Mouse (Mus musculus) forebrain, embryonic 11.5 days (tissue): Measurements from ENCODE around the gene Msl3l2. TPM values are rescaled to one million over a fixed set of nuclear protein-coding genes. Genes with fewer than 3 reads are reported as not detected.

Experiments used
- ATAC-seq: fragments of 200-750 bp; cut with Nextera tagmentation; replicated peaks from 2 replicates; pipeline ENCODE4 v1.8.0; 2017; ENCODE audit warnings: moderate TSS enrichment; ENCODE audit not compliant: low FRiP score
- DNase-seq: peaks from one replicate; pipeline ENCODE4 v3.0.0-alpha.2; 2017; ENCODE audit warnings: low spot score
- H3K27ac ChIP-seq: fragments of 300-500 bp; sonication (generic); 2 replicates; pipeline ENCODE4 v1.5.1; 2014; ENCODE audit warnings: low read depth, low read length
- H3K27me3 ChIP-seq: fragments of 300-500 bp; sonication (generic); 2 replicates; pipeline ENCODE4 v1.6.1; 2014; ENCODE audit warnings: mild to moderate bottlenecking, low read length, mixed read lengths; ENCODE audit not compliant: control insufficient read depth, insufficient read depth
- H3K36me3 ChIP-seq: fragments of 300-500 bp; sonication (generic); 2 replicates; pipeline ENCODE4 v1.6.1; 2014; ENCODE audit warnings: mild to moderate bottlenecking, low read length, moderate library complexity, mixed read lengths; ENCODE audit not compliant: control insufficient read depth, insufficient read depth
- H3K4me1 ChIP-seq: fragments of 300-500 bp; sonication (generic); replicated peaks from 2 replicates; pipeline ENCODE4 v1.6.1; 2014; ENCODE audit warnings: low read length, mixed read lengths; ENCODE audit not compliant: control insufficient read depth, insufficient read depth
- H3K4me2 ChIP-seq: fragments of 300-500 bp; sonication (generic); 2 replicates; pipeline ENCODE4 v1.6.1; 2014; ENCODE audit warnings: low read depth, mild to moderate bottlenecking, low read length, moderate library complexity, mixed read lengths; ENCODE audit not compliant: severe bottlenecking
- H3K4me3 ChIP-seq: fragments of 300-500 bp; sonication (generic); 2 replicates; pipeline ENCODE4 v1.5.1; 2014; ENCODE audit warnings: low read depth, low read length
- H3K9ac ChIP-seq: fragments of 300-500 bp; sonication (generic); 2 replicates; pipeline ENCODE4 v1.6.1; 2014; ENCODE audit warnings: low read length
- H3K9me3 ChIP-seq: fragments of 300-500 bp; sonication (generic); 2 replicates; pipeline ENCODE4 v1.6.1; 2016; ENCODE audit warnings: low read length, mixed read lengths; ENCODE audit not compliant: control insufficient read depth
- WGBS: fragments of 180-500 bp; shearing (Covaris S2); extraction: QIAGEN DNeasy Blood & Tissue Kit; methylation state at CpG from one replicate; pipeline ENCODE4 v1.1.7; 2014; 5-methylcytosine and 5-hydroxymethylcytosine counted together
- polyA plus RNA-seq: library from polyadenylated mRNA; unstranded; fragments of >200 nt; fragmentation: Nextera tagmentation; extraction: Ambion mirVana; gene quantifications from 2 replicates; pipeline ENCODE4 v1.2.1, GENCODE M21; 2014

Gene Msl3l2
- polyA plus RNA-seq, 1 experiment from 2014 or later: 8.6 TPM

DNA sequence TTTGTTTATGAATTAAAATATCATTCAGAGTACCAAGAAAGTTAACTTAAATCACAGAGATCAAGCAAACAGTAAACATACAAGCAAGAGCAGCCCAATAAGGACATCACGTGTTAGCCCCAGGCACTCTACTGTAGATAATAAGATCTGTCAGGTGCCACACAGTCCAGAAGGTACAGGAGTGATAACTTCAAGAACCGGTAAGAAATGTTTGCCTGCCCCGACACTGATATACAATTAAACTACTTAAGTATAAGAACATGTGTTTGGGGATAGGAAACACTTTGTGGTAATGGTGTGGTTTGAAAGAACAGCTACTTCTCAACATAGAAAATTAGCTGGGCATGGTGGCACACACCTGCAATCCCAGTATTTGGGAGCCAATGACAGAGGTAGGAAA is 50.2 kb downstream of the Msl3l2 start:
- DNase-seq (no peak), ATAC-seq (no peak)
- no peaks in the 10 kb centered on the region for H3K4me1 ChIP-seq
- WGBS: 97% methylated on average over 3 of the region's 3 CpGs
- no peaks in the 10 kb centered on the region for H3K9me3 ChIP-seq
- H3K9ac ChIP-seq: no peak overlapping the region
- H3K27me3 ChIP-seq: no peaks in the 10 kb centered on the region
- H3K4me2 ChIP-seq: no peak overlapping the region
- no peak overlapping the region for H3K4me3 ChIP-seq
- H3K36me3 ChIP-seq: no peaks in the 10 kb centered on the region
- H3K27ac ChIP-seq: no peak overlapping the region

DNA sequence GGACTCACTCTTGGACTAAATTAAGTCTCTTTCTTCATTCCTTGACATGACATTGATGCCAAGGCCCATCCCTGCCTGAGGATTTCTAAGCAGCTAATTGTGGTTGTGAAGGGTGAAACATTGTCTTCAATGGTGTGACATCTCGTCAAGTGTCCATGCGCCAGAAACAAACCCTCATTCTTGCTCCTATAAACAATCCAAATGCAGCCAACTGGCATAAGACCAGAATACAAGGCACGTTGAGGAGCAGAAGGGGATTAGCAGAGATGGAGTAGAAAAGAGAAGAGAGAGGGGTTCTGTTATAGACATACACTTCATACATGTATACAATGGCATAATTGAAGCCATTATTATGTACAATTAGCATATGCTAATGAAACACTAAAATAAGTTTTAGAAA is 51.5 kb downstream of the Msl3l2 start:
- no peaks in the 10 kb centered on the region for H3K9me3 ChIP-seq
- ATAC-seq (peak; percentile 27; the same call in 1 of the 2 replicates), DNase-seq (no peak)
- H3K4me2 ChIP-seq: no peak overlapping the region
- no peaks in the 10 kb centered on the region for H3K36me3 ChIP-seq
- no peaks in the 10 kb centered on the region for H3K27me3 ChIP-seq
- H3K9ac ChIP-seq: no peak overlapping the region
- H3K4me1 ChIP-seq: no peaks in the 10 kb centered on the region
- H3K4me3 ChIP-seq: no peak overlapping the region
- H3K27ac ChIP-seq: no peak overlapping the region
- WGBS: 39% methylated on average over 3 of the region's 3 CpGs

DNA sequence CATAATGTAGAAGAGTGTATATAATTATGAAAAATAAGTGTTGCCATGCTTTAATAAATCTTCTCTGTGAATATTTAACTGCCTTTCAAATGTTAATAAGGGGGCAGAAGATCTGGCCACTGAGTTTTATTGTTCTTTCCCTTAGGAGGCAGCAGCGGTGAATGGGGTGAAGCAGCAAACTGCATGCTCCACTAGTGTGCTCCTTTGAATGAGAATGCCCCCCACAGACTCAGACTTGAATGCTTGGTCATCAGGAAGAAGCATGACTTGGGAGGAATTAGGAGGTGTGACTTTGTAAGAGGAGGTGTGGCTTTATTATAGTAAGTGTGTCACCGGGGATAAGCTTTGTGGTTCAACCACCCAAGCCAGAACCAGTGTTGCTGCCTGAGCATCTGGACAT is 52.0 kb downstream of the Msl3l2 start:
- Histone ChIP-seq H3K36me3 (no peaks in the 10 kb centered on the region), H3K27me3 (no peaks in the 10 kb centered on the region), H3K4me2 (no peak overlapping the region), H3K27ac (no peak overlapping the region), H3K9ac (no peak overlapping the region), H3K9me3 (no peaks in the 10 kb centered on the region), H3K4me3 (no peak overlapping the region), H3K4me1 (no peaks in the 10 kb centered on the region)
- WGBS: 43% methylated on average over 2 of the region's 2 CpGs
- no peak for DNase-seq
- ATAC-seq: peak; percentile 46

- H3K36me3 ChIP-seq: no peaks in the 10 kb centered on the region
- no peak overlapping the region for H3K9ac ChIP-seq
- WGBS: 69% methylated on average over 3 of the region's 3 CpGs
- DNase-seq (no peak), ATAC-seq (no peak)
- H3K4me3 ChIP-seq: no peak overlapping the region
- no peak overlapping the region for H3K4me2 ChIP-seq
- H3K27me3 ChIP-seq: no peaks in the 10 kb centered on the region
- no peaks in the 10 kb centered on the region for H3K4me1 ChIP-seq
- no peaks in the 10 kb centered on the region for H3K9me3 ChIP-seq
- no peak overlapping the region for H3K27ac ChIP-seq
Observed at GRCm38 (mm10) chr10:56164411-56164810, 57.7 kb downstream of the Msl3l2 start.

DNA sequence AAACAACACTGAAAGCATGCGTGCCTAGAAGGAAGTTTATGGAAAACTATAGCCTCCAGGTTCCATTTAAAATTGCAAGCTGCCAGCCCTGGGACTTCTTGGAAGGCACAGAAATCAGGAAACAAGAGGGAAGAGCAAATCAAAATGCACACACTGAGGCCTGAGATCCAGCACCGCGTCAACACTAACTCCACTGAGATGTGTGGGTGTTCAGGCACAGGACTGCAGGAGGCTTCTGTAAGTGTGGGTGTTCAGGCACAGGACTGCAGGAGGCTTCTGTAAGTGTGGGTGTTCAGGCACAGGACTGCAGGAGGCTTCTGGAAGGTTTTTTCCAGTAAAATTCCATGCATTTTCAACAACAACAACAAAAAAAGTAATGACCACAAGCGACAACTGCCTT is 59.0 kb downstream of the Msl3l2 start:
- no peak for ATAC-seq

More for the DNA sequence above, 59.0 kb downstream of the Msl3l2 start:
- no peak for DNase-seq
- Histone ChIP-seq H3K27me3 (no peaks in the 10 kb centered on the region), H3K4me3 (no peak overlapping the region), H3K4me1 (no peaks in the 10 kb centered on the region), H3K9ac (no peak overlapping the region), H3K4me2 (no peak overlapping the region), H3K27ac (no peak overlapping the region), H3K9me3 (no peaks in the 10 kb centered on the region), H3K36me3 (no peaks in the 10 kb centered on the region)
- WGBS: 95% methylated on average over 4 of the region's 4 CpGs

Other genes starting within 250 kb of the Msl3l2 start
- 4.0 TPM in 2 replicates for gene Tbc1d32, start 121.8 kb downstream of the Msl3l2 start, polyA plus RNA-seq